Mouse (Mus musculus): ENCODE measurements at regions not wholly inside any gene's neighbourhood (a gene's known extent, or its start where the extent isn't known, plus 50 kb on each side); places are given as distances from the start of the nearest gene placed in this dataset.

GRCm38 (mm10) chr4:54601671-54602512, 343.0 kb upstream of the Zfp462 start:
- TF ChIP-seq CTCF (IDR thresholded peaks at IDR 0.05; ENCODE audit: insufficient read depth, low read depth, low read length) (no peak), POLR2A (IDR thresholded peaks at IDR 0.05; ENCODE audit: insufficient read depth, low read depth, low read length) (no peak)

All from olfactory bulb, adult 2 months (tissue).